Mouse (Mus musculus) embryonic fibroblast, embryonic 13.5 days (primary cell): Measurements from ENCODE around the gene Otud7b. TPM values are rescaled to one million over a fixed set of nuclear protein-coding genes. Genes with fewer than 3 reads are reported as not detected.
"Not testable (repeated sequence)": the region's sequence is repeated elsewhere in the genome, so short reads cannot be mapped to it uniquely, and the experiment has no call there.

Experiments used
- H3K27ac ChIP-seq: 2 replicates; pipeline ENCODE4 v1.5.1; 2012; ENCODE audit warnings: low read length, control low read depth, inconsistent platforms; ENCODE audit not compliant: insufficient read depth
- H3K4me1 ChIP-seq: 2 replicates; pipeline ENCODE4 v1.6.1; 2011; ENCODE audit warnings: low read length; ENCODE audit not compliant: control insufficient read depth, insufficient read depth
- H3K4me3 ChIP-seq: 2 replicates; pipeline ENCODE4 v1.5.1; 2011; ENCODE audit warnings: mild to moderate bottlenecking, control low read depth, low read length; ENCODE audit not compliant: insufficient read depth
- CTCF ChIP-seq: IDR thresholded peaks from 2 replicates; pipeline ENCODE4 v1.5.1; 2011; ENCODE audit warnings: mild to moderate bottlenecking, control low read depth, low read length, moderate library complexity, borderline replicate concordance; ENCODE audit not compliant: insufficient read depth
- POLR2A ChIP-seq: IDR thresholded peaks from 2 replicates; pipeline ENCODE4 v1.6.1; 2011; ENCODE audit warnings: low read depth, mild to moderate bottlenecking, control low read depth, low read length, moderate library complexity
- polyA plus RNA-seq: library from polyadenylated mRNA; stranded (reverse); fragments of >200 nt; gene quantifications from 2 replicates; pipeline ENCODE4 v1.2.4, GENCODE M21; 2011; ENCODE audit warnings: low read depth; ENCODE audit not compliant: missing spikeins, insufficient read length

The Otud7b gene
- polyA plus RNA-seq, 1 experiment = 26.0 TPM

- TF ChIP-seq CTCF (no peak), POLR2A (no peak)
- no peaks in the 10 kb centered on the region for H3K4me1 ChIP-seq
- H3K27ac ChIP-seq = no peak overlapping the region
- H3K4me3 ChIP-seq = no peak overlapping the region
Measured at GRCm38 (mm10) chr3:96195616-96196313, 91.4 kb downstream of the Otud7b start.

GRCm38 (mm10) chr3:96196437-96197128 lies 92.3 kb downstream of the Otud7b start:
- TF ChIP-seq POLR2A (no peak; the same call in 1 of the 2 replicates), CTCF (no peak)

GRCm38 (mm10) chr3:96197129-96197749 lies 92.9 kb downstream of the Otud7b start:
- H3K4me3 ChIP-seq = peak overlapping the region; percentile 79
- H3K4me1 ChIP-seq = no peaks in the 10 kb centered on the region
- peak; percentile 94 for TF ChIP-seq POLR2A
- no peak for TF ChIP-seq CTCF
- H3K27ac ChIP-seq = peak overlapping the region; percentile 81

More at GRCm38 (mm10) chr3:96196437-96197128, 92.3 kb downstream of the Otud7b start:
- H3K4me1 ChIP-seq = no peaks in the 10 kb centered on the region
- H3K4me3 ChIP-seq = peak overlapping the region; percentile 79
- H3K27ac ChIP-seq = peak overlapping the region; percentile 81

GRCm38 (mm10) chr3:96198181-96198580 lies 93.9 kb downstream of the Otud7b start:
- Histone ChIP-seq H3K4me1 (no peaks in the 10 kb centered on the region), H3K4me3 (no peak overlapping the region), H3K27ac (no peak overlapping the region)
- 0 out of 2 replicates have a peak, but pooled peaks have one; percentile 24 for TF ChIP-seq POLR2A
- TF ChIP-seq CTCF = no peak

- not testable (repeated sequence) for H3K4me1 ChIP-seq, H3K27ac ChIP-seq, H3K4me3 ChIP-seq
Measured at GRCm38 (mm10) chr3:96198601-96199251, 94.4 kb downstream of the Otud7b start.

- no peak overlapping the region for H3K27ac ChIP-seq
- H3K4me3 ChIP-seq = no peak overlapping the region
- H3K4me1 ChIP-seq = no peaks in the 10 kb centered on the region
- TF ChIP-seq CTCF (no peak), POLR2A (no peak)
Measured at GRCm38 (mm10) chr3:96199731-96200130, 95.4 kb downstream of the Otud7b start.

- H3K27ac ChIP-seq = no peak overlapping the region
- no peak overlapping the region for H3K4me3 ChIP-seq
- no peaks in the 10 kb centered on the region for H3K4me1 ChIP-seq
- TF ChIP-seq CTCF = no peak
- TF ChIP-seq POLR2A = no peak
Measured at GRCm38 (mm10) chr3:96207819-96208218, 103.5 kb downstream of the Otud7b start.

GRCm38 (mm10) chr3:96209242-96209641 lies 104.9 kb downstream of the Otud7b start:
- Histone ChIP-seq H3K4me1 (no peaks in the 10 kb centered on the region), H3K27ac (no peak overlapping the region), H3K4me3 (no peak overlapping the region)
- TF ChIP-seq CTCF = peak; percentile 29; the same call in 1 of the 2 replicates
- no peak for TF ChIP-seq POLR2A

Other genes with a start within 250 kb of the Otud7b start
- 37.4 and 37.7 TPM in 2 replicates for gene Prpf3, start 248.6 kb upstream of the Otud7b start, polyA plus RNA-seq
- gene Mrps21, start 233.0 kb upstream of the Otud7b start, polyA plus RNA-seq = 171 and 236 TPM in 2 replicates
- 4.3 and 7.8 TPM in 2 replicates for gene Ciart, start 222.3 kb upstream of the Otud7b start, polyA plus RNA-seq
- 18.7 and 23.6 TPM in 2 replicates for gene BC028528, start 212.5 kb upstream of the Otud7b start, polyA plus RNA-seq
- 63.3 and 79.1 TPM in 2 replicates for gene Aph1a, start 210.6 kb upstream of the Otud7b start, polyA plus RNA-seq
- gene Car14, start 199.8 kb upstream of the Otud7b start, polyA plus RNA-seq = not detected in 2 replicates
- 161 and 235 TPM in 2 replicates for gene Anp32e, start 175.3 kb upstream of the Otud7b start, polyA plus RNA-seq
- gene Plekho1, start 108.5 kb upstream of the Otud7b start, polyA plus RNA-seq = 53.5 and 57.7 TPM in 2 replicates
- 15.5 and 15.6 TPM in 2 replicates for gene Vps45, start 46.1 kb upstream of the Otud7b start, polyA plus RNA-seq
- 41.8 and 52.6 TPM in 2 replicates for gene Mtmr11, start 57.5 kb downstream of the Otud7b start, polyA plus RNA-seq
- 63.3 and 70.6 TPM in 2 replicates for gene Sf3b4, start 67.8 kb downstream of the Otud7b start, polyA plus RNA-seq
- gene Sv2a, start 76.6 kb downstream of the Otud7b start, polyA plus RNA-seq = 1.8 and 2.0 TPM in 2 replicates
- 9.6 and 10.4 TPM in 2 replicates for gene Bola1, start 115.2 kb downstream of the Otud7b start, polyA plus RNA-seq
- gene Hist2h2ab, start 115.3 kb downstream of the Otud7b start, polyA plus RNA-seq = not detected in 2 replicates
- gene Hist2h2ac, start 116.4 kb downstream of the Otud7b start, polyA plus RNA-seq = 4.4 and 5.3 TPM in 2 replicates
- 1.1 and 1.2 TPM in 2 replicates for gene Hist2h2be, start 116.6 kb downstream of the Otud7b start, polyA plus RNA-seq
- gene Hist2h3c2, start 134.6 kb downstream of the Otud7b start, polyA plus RNA-seq = 10.0 and 16.5 TPM in 2 replicates
- not detected in 2 replicates for gene Hist2h2aa2, start 135.7 kb downstream of the Otud7b start, polyA plus RNA-seq
- 9.2 and 11.1 TPM in 2 replicates for gene Hist2h2aa1, start 141.0 kb downstream of the Otud7b start, polyA plus RNA-seq
- gene Hist2h3c1, start 142.2 kb downstream of the Otud7b start, polyA plus RNA-seq = not detected in 2 replicates
- 2.5 and 3.7 TPM in 2 replicates for gene Hist2h4, start 158.8 kb downstream of the Otud7b start, polyA plus RNA-seq
- 2.6 and 7.5 TPM in 2 replicates for gene Hist2h3b, start 164.1 kb downstream of the Otud7b start, polyA plus RNA-seq
- 11.0 and 16.1 TPM in 2 replicates for gene Hist2h2bb, start 165.2 kb downstream of the Otud7b start, polyA plus RNA-seq
- 0.61 TPM in 1 of 2 replicates, not detected in the other for gene Fcgr1, start 189.4 kb downstream of the Otud7b start, polyA plus RNA-seq